Mouse (Mus musculus): ENCODE results near the gene Tbc1d32. TPM values are rescaled to one million over a fixed set of nuclear protein-coding genes. Genes with fewer than 3 reads are reported as not detected.

The Tbc1d32 gene
- 1.1 and 1.6 TPM in 2 replicates for polyA plus RNA-seq (2015; fragmentation: Nextera tagmentation; extraction: Ambion mirVana)

DNA sequence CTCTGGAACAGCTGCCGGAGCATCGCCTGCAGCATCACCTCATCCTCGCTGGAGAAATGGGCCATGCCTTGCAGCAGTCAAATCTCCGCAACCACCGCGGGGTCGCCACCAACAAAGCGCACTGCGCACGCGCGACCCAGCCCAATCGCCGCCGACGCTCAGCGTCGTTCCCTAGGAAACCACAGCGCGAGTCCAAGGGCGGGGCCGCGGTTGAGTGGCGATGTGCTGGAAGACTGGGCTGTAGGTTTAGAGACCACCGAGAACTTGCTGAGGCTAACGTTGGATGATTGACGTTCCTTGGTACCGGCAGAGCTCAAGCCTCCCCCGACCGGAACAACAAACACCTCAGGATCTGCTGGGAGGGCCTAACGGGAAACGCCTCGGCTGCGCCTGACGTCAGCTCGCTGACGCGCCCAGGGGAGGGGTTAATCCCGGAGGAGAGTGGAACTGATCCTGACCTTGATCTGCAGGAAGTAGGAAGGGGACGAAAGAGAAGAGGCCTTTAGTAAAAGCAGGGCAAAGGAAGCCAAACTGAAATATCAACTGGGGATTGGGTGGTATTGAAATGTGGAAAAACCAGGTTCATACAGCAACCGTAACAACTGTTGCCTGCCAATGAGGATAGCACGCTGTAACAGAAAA, at the start of gene Tbc1d32:
Tbc1d32 (minus strand) TSS at position 122 of the 642 bp plus-strand sequence.

DNA sequence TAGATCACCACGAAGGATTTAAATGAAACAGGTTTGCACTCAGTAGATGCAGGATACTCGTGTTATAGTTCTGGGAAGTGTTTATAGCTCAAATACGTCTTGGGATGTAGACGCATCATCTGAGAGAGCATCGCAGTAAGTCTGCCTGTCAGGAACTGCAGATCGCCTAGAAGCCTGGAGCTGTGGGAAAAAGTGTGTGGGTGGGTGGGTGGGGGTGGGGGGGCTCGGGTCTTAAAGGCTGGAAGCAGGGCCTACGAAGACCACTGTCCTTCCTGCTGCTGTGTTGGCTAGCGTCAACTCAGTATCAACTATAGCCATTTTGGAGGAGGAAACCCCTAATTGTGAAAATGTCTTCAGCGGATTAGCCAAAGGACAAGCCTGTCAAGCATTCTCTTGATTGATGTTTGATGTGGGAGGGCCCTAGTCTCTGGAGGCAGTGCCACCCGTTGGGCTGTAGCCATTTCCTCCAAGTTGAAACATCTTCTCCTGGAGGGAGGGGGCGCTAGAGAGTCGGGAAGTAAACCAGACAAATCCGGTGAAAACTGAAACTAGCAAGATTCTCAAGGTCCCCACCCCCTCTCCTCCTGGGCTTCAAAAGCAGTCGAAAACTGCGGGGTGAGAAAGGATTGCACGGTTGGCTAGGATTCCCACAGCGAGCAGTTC, 122.0 kb downstream of the Tbc1d32 start, which contains the start of gene Msl3l2:
Msl3l2 (plus strand) TSS at position 585 of the 663 bp plus-strand sequence.

Other genes with a start within 250 kb of the Tbc1d32 start
- 1.7 and 2.8 TPM in 2 replicates for gene Msl3l2, start 121.8 kb downstream of the Tbc1d32 start, polyA plus RNA-seq (2015; fragmentation: Nextera tagmentation; extraction: Ambion mirVana)
- 37.5 and 47.9 TPM in 2 replicates for gene Gja1, start 148.6 kb upstream of the Tbc1d32 start, polyA plus RNA-seq (2015; fragmentation: Nextera tagmentation; extraction: Ambion mirVana)

Measured in skeletal muscle tissue, postnatal 0 days (tissue).